In the genomic region with DNA sequence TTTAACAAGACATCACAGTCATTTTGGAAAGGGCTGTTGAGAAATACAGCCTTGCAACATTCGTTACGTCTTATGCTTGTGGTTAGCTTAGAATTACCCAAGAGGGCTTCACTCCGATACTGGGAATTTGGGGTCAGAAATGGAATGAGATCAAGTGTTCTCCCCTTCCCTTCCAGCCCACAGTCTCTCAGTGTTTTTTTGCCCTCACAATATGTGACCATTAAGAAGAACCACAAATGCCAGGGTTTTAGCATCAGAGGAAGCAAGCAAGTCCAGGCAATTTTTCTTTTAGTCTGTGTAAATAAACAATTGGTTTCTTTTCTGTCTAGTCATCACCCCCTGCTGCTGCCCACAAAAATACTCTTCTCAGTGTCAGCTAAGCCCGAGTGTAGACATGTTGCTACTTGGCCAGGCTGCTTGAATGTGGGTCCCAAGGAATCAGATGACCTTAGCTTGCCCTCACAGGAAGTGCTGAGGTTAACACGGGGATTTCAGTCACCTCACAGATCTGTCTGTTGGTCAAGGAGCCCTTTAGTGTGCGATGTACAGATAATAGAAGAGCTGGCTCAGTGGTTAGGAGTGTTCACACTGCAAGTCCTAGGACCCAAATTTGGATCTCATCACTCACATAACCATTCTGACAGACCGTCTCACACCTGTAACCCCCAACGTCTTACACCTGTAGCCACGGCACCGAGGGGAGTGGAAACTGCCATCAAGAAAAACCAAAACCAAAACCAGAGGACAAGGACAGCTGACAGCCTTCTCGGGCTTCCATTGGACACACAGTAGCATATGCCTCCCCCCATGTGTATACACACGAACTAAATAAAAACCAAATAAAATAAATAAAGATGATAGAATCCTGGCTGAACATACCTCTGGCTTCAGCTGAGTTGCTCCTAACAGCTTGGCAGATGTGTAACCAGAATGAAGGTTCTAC, we compare ENCODE assay signal across 14 mouse cellular contexts.
DNase-seq lines count a peak whose midpoint lies in the region; ATAC-seq lines count a peak whose summit lies in the region.
"Had no signal": no experiment of that assay in that cellular context is flagged by ENCODE, and none has a peak within 500 bp of the region (broad histone marks: within the 10 kb centered on the region; RNA-seq: fewer than 3 reads in every experiment).

No protein-coding gene starts in this region.

- H3K27me3 ChIP-seq in liver, embryonic 16.5 days (ENCODE audit: control insufficient read depth, insufficient read depth, low read depth, low read length), result no peaks in the 10 kb centered on the region
- H3K27me3 ChIP-seq in liver, embryonic 12.5 days (replicated peaks), result no peaks in the 10 kb centered on the region
- H3K27me3 ChIP-seq in embryonic facial prominence, embryonic 14.5 days (replicated peaks; ENCODE audit: control insufficient read depth, insufficient read depth, low read length), result no peaks in the 10 kb centered on the region
- H3K27me3 ChIP-seq in forebrain, embryonic 13.5 days, result no peaks in the 10 kb centered on the region
- H3K27me3 ChIP-seq in forebrain, embryonic 16.5 days (replicated peaks; ENCODE audit: control insufficient read depth, insufficient read depth, low read length), result no peaks in the 10 kb centered on the region
- H3K27me3 ChIP-seq: limb, embryonic 15.5 days had no signal

- H3K36me3 ChIP-seq in liver, embryonic 16.5 days (ENCODE audit: control insufficient read depth, insufficient read depth), result no peaks in the 10 kb centered on the region
- no peaks in the 10 kb centered on the region for H3K36me3 ChIP-seq in liver, embryonic 12.5 days
- no peaks in the 10 kb centered on the region for H3K36me3 ChIP-seq in embryonic facial prominence, embryonic 14.5 days (ENCODE audit: control insufficient read depth, insufficient read depth, low read length)
- H3K36me3 ChIP-seq in forebrain, embryonic 13.5 days (ENCODE audit: poor library complexity, severe bottlenecking), result no peaks in the 10 kb centered on the region
- H3K36me3 ChIP-seq in forebrain, embryonic 16.5 days (ENCODE audit: control insufficient read depth, insufficient read depth), result no peaks in the 10 kb centered on the region
- H3K36me3 ChIP-seq: limb, embryonic 15.5 days had no signal

- H3K9ac ChIP-seq in liver, embryonic 16.5 days (ENCODE audit: low read depth, low read length), result no peak overlapping the region
- H3K9ac ChIP-seq in liver, embryonic 12.5 days, result no peak overlapping the region
- H3K9ac ChIP-seq in embryonic facial prominence, embryonic 14.5 days (ENCODE audit: low read depth, low read length), result no peak overlapping the region
- H3K9ac ChIP-seq in forebrain, embryonic 13.5 days, result no peak overlapping the region
- H3K9ac ChIP-seq in forebrain, embryonic 16.5 days (replicated peaks; ENCODE audit: low read depth, low read length), result no peak overlapping the region
- H3K9ac ChIP-seq: limb, embryonic 15.5 days had no signal

- no peak overlapping the region for H3K4me3 ChIP-seq in liver, embryonic 16.5 days (ENCODE audit: low read depth, low read length)
- no peak overlapping the region for H3K4me3 ChIP-seq in liver, embryonic 12.5 days
- no peak overlapping the region for H3K4me3 ChIP-seq in embryonic facial prominence, embryonic 14.5 days (ENCODE audit: low read depth, low read length)
- no peak overlapping the region for H3K4me3 ChIP-seq in forebrain, embryonic 13.5 days
- no peak overlapping the region for H3K4me3 ChIP-seq in forebrain, embryonic 16.5 days (replicated peaks; ENCODE audit: low read length)
- H3K4me3 ChIP-seq: left cerebral cortex, adult 2 months; limb, embryonic 15.5 days had no signal

- H3K4me1 ChIP-seq in liver, embryonic 16.5 days (ENCODE audit: control insufficient read depth, low read depth, low read length), result no peaks in the 10 kb centered on the region
- no peaks in the 10 kb centered on the region for H3K4me1 ChIP-seq in liver, embryonic 12.5 days
- no peaks in the 10 kb centered on the region for H3K4me1 ChIP-seq in embryonic facial prominence, embryonic 14.5 days (ENCODE audit: control insufficient read depth, insufficient read depth, low read length)
- 0 out of 2 replicates have a peak, but pooled peaks cover 4% of the 10 kb centered on the region for H3K4me1 ChIP-seq in forebrain, embryonic 13.5 days
- peaks cover 8% of the 10 kb centered on the region; the same call in 1 of the 2 replicates for H3K4me1 ChIP-seq in forebrain, embryonic 16.5 days (replicated peaks; ENCODE audit: control insufficient read depth, insufficient read depth, low read length)
- H3K4me1 ChIP-seq: limb, embryonic 15.5 days had no signal

- DNase-seq in NIH3T3 (ENCODE audit: low read depth), result peak; percentile 86
- DNase-seq in embryonic facial prominence, embryonic 14.5 days (ENCODE audit: low spot score), result peak; percentile 61
- DNase-seq: cerebellum, adult 8-10 months; heart, adult 18-20 months; heart, postnatal 10 days; thymus, postnatal 25 days had no signal

- ATAC-seq in liver, embryonic 16.5 days (ENCODE audit: low read depth), result no peak
- no peak for ATAC-seq in liver, embryonic 12.5 days
- peak; percentile 50; the same call in 1 of the 2 replicates for ATAC-seq in embryonic facial prominence, embryonic 14.5 days (ENCODE audit: low read depth)
- ATAC-seq in monocyte, adult 5-6 weeks (replicated peaks; ENCODE audit: insufficient number of reproducible peaks, low FRiP score, low TSS enrichment, poor library complexity, severe bottlenecking), result peak; percentile 83
- ATAC-seq in forebrain, embryonic 13.5 days, result no peak
- ATAC-seq in forebrain, embryonic 16.5 days, result no peak

- 0 out of 2 replicates have a peak overlapping the region, but pooled peaks have one; percentile 3 for H3K4me2 ChIP-seq in liver, embryonic 16.5 days (ENCODE audit: low read depth, low read length)
- H3K4me2 ChIP-seq in liver, embryonic 12.5 days, result no peak overlapping the region
- H3K4me2 ChIP-seq in embryonic facial prominence, embryonic 14.5 days (ENCODE audit: low read depth, low read length), result no peak overlapping the region
- H3K4me2 ChIP-seq in forebrain, embryonic 13.5 days, result no peak overlapping the region
- no peak overlapping the region for H3K4me2 ChIP-seq in forebrain, embryonic 16.5 days (ENCODE audit: low read length)
- H3K4me2 ChIP-seq: limb, embryonic 15.5 days had no signal

- 40% methylated on average over 12 of the region's 12 CpGs for WGBS in liver, embryonic 16.5 days (ENCODE audit: insufficient replicate concordance)
- 41% methylated on average over 12 of the region's 12 CpGs for WGBS in liver, embryonic 12.5 days (ENCODE audit: insufficient replicate concordance)
- 54% methylated on average over 12 of the region's 12 CpGs for WGBS in embryonic facial prominence, embryonic 14.5 days
- WGBS in forebrain, embryonic 13.5 days, result 71% methylated on average over 12 of the region's 12 CpGs
- 73% methylated on average over 12 of the region's 12 CpGs for WGBS in forebrain, embryonic 16.5 days

- no peaks in the 10 kb centered on the region for H3K9me3 ChIP-seq in liver, embryonic 16.5 days (replicated peaks; ENCODE audit: control insufficient read depth, low read length)
- no peaks in the 10 kb centered on the region for H3K9me3 ChIP-seq in liver, embryonic 12.5 days (replicated peaks)
- H3K9me3 ChIP-seq in embryonic facial prominence, embryonic 14.5 days (ENCODE audit: control insufficient read depth, low read length), result no peaks in the 10 kb centered on the region
- H3K9me3 ChIP-seq in forebrain, embryonic 13.5 days (replicated peaks), result no peaks in the 10 kb centered on the region
- 0 out of 2 replicates have a peak, but pooled peaks cover 2% of the 10 kb centered on the region for H3K9me3 ChIP-seq in forebrain, embryonic 16.5 days (ENCODE audit: control insufficient read depth, low read length)
- H3K9me3 ChIP-seq: limb, embryonic 15.5 days had no signal

- H3K27ac ChIP-seq in liver, embryonic 16.5 days (ENCODE audit: low read length), result no peak overlapping the region
- no peak overlapping the region for H3K27ac ChIP-seq in liver, embryonic 12.5 days
- H3K27ac ChIP-seq in embryonic facial prominence, embryonic 14.5 days (replicated peaks; ENCODE audit: low read depth, low read length), result no peak overlapping the region
- H3K27ac ChIP-seq in forebrain, embryonic 13.5 days, result no peak overlapping the region
- H3K27ac ChIP-seq in forebrain, embryonic 16.5 days (ENCODE audit: low read length), result no peak overlapping the region
- H3K27ac ChIP-seq: left cerebral cortex, adult 2 months; limb, embryonic 15.5 days; macrophage had no signal

Comparison
In these comparisons a context has a peak if more than half of its experiments do, and no peak if none do; other contexts are left out.
1. ATAC-seq: peak in embryonic facial prominence, embryonic 14.5 days (single experiment) and monocyte, adult 5-6 weeks (single experiment); none in liver, embryonic 16.5 days (single experiment), liver, embryonic 12.5 days (single experiment), forebrain, embryonic 13.5 days (single experiment) and forebrain, embryonic 16.5 days (single experiment).